Mouse (Mus musculus) erythroblast, embryonic 14.5 days (primary cell): Measurements from ENCODE around the gene Mettl22.

Source experiments
- GATA1 ChIP-seq: IDR thresholded peaks from 2 replicates; pipeline ENCODE4 v1.6.1; 2012; ENCODE audit warnings: low read length, inconsistent platforms, mixed read lengths
- TAL1 ChIP-seq: IDR thresholded peaks from 3 replicates; pipeline ENCODE4 v1.6.1; 2012; ENCODE audit warnings: low read length, inconsistent platforms, mixed read lengths

DNA sequence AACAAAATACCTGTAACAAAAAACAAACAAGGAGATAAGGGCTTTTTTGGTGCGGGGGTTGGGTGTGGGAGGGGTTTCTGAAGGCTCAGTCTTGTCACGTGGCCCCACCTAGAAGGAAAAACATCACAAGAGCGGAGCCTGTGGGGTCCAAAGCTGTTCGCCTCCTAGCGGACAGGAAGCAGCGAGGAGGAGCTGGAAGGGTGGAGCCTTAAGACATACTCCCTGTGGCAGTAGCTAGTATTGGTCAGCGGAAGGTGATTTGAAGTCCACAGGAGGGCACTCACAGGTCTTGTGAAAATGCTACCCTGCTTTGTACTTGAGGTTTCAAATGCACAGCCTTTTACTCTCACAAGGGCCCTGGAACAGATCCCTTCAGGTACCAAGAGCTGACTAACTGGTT lies 62.3 kb downstream of the Mettl22 start:
- no peak for TF ChIP-seq TAL1
- TF ChIP-seq GATA1, result no peak
